Mouse (Mus musculus) heart, embryonic 10.5 days (tissue): Measurements from ENCODE around the gene Tbc1d5. TPM values are rescaled to one million over a fixed set of nuclear protein-coding genes. Genes with fewer than 3 reads are reported as not detected.

ENCODE experiments used
- DNase-seq: peaks from one replicate; pipeline ENCODE4 v3.0.0-alpha.2; 2017; ENCODE audit warnings: low spot score
- H3K27ac ChIP-seq: fragments of 300-500 bp; sonication (generic); 2 replicates; pipeline ENCODE4 v1.5.1; 2016; ENCODE audit warnings: mild to moderate bottlenecking
- H3K27me3 ChIP-seq: fragments of 300-500 bp; sonication (generic); 2 replicates; pipeline ENCODE4 v1.6.1; 2016; ENCODE audit warnings: mild to moderate bottlenecking; ENCODE audit not compliant: poor library complexity, insufficient read depth, severe bottlenecking
- H3K36me3 ChIP-seq: fragments of 300-500 bp; sonication (generic); 2 replicates; pipeline ENCODE4 v1.6.1; 2016; ENCODE audit warnings: mild to moderate bottlenecking, moderate library complexity
- H3K4me1 ChIP-seq: fragments of 300-500 bp; sonication (generic); 2 replicates; pipeline ENCODE4 v1.6.1; 2016; ENCODE audit warnings: mild to moderate bottlenecking
- H3K4me3 ChIP-seq: fragments of 300-500 bp; sonication (generic); 2 replicates; pipeline ENCODE4 v1.5.1; 2016; ENCODE audit warnings: mild to moderate bottlenecking, moderate library complexity
- H3K9me3 ChIP-seq: fragments of 300-500 bp; sonication (generic); 2 replicates; pipeline ENCODE4 v1.6.1; 2016; ENCODE audit warnings: mild to moderate bottlenecking, moderate library complexity
- WGBS: fragments of 180-500 bp; shearing (Covaris S2); methylation state at CpG from one replicate; pipeline ENCODE4 v1.1.7; 2016; 5-methylcytosine and 5-hydroxymethylcytosine counted together
- polyA plus RNA-seq: library from polyadenylated mRNA; unstranded; fragments of >200 nt; fragmentation: Nextera tagmentation; extraction: Ambion mirVana; gene quantifications from 2 replicates; pipeline ENCODE4 v1.2.1, GENCODE M21; 2016

Gene Tbc1d5
- polyA plus RNA-seq, 1 experiment from 2014 or later, result 11.0 TPM

DNA sequence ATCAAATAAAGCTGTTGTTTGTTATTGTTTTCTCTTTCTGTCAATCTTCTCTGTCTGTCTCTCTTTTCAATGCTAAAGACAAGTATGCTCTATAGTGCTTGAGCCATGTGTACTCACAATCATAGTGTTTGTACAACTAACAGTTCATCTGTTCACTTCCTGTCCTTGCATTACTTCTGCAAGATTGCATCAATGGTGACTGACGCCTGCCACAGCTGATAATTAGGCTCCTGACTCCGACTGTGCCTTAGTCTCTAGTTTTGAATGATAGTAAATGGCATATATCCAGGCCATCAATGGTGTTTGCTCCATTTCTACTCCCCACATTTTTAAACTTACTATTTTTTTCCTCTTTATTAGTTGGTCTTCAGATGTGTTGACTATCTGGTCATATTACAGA, 162.8 kb downstream of the Tbc1d5 start:
- no peaks in the 10 kb centered on the region for H3K36me3 ChIP-seq
- no peaks in the 10 kb centered on the region for H3K4me1 ChIP-seq
- H3K9me3 ChIP-seq, result no peaks in the 10 kb centered on the region
- no peak overlapping the region for H3K27ac ChIP-seq
- H3K4me3 ChIP-seq, result no peak overlapping the region
- 47% methylated on average over 2 of the region's 2 CpGs for WGBS
- no peak for DNase-seq
- H3K27me3 ChIP-seq, result no peaks in the 10 kb centered on the region

DNA sequence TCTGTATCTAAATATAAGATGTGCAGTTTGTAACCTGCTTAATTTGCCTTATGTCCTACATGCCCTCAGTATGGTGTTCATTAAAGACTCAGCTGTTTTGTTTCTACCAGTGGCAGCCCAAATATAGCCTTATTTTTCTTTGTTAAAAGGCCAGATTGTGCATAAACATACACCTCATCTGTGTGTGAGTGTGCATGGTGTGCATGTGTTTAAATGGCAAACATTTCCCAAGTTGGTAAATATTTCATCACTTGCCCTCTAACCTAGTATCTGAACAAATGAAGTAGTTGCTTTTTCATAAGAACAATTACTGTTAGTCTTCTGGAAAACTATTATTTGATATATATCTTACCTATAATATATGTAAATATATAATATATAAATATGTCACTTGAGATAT, 165.2 kb downstream of the Tbc1d5 start:
- Histone ChIP-seq H3K9me3 (no peaks in the 10 kb centered on the region), H3K4me3 (no peak overlapping the region), H3K36me3 (no peaks in the 10 kb centered on the region), H3K4me1 (no peaks in the 10 kb centered on the region), H3K27me3 (no peaks in the 10 kb centered on the region), H3K27ac (no peak overlapping the region)
- no peak for DNase-seq

DNA sequence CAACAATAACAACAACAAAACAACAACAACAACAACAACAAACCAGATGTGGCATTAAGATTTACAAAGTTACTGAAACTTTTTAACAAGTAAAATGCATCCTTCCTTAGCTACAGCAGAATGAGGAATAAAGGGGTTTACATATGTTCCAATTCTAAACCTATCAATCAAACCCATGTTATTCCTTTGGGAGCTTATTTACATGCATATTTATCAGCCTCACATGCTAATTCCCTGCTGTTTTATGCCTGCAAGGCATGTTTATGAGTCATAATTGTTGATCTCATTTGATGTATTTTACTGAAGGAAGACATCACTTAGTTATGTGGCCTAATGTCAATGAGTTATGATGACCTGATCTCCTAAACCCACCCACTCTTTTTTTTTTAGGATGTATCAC, 176.0 kb downstream of the Tbc1d5 start:
- no peak overlapping the region for H3K27ac ChIP-seq
- no peaks in the 10 kb centered on the region for H3K4me1 ChIP-seq
- H3K4me3 ChIP-seq, result no peak overlapping the region
- H3K27me3 ChIP-seq, result no peaks in the 10 kb centered on the region
- no peak for DNase-seq
- no peaks in the 10 kb centered on the region for H3K9me3 ChIP-seq
- H3K36me3 ChIP-seq, result no peaks in the 10 kb centered on the region

DNA sequence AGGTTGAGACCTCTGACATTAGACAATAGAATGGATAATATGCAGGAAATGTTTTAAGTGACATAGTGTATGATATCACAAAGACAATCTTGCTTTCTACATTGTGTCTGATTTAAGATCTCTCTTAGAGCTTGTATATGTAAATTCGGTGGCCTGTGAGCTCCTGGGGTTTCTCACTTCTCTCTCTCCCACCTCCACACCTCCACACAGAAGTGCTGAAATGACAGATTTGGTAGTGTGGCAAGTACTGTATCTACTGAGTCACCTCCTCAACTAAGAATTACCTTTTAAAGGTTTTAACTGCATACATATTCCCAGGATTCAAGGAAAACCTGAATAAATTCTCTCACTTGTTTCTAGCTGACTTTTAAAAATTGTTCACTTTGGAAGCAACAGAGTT, 180.9 kb downstream of the Tbc1d5 start:
- no peaks in the 10 kb centered on the region for H3K27me3 ChIP-seq
- no peaks in the 10 kb centered on the region for H3K4me1 ChIP-seq
- peaks cover 2% of the 10 kb centered on the region; the same call in 1 of the 2 replicates for H3K36me3 ChIP-seq
- no peak for DNase-seq
- H3K9me3 ChIP-seq, result no peaks in the 10 kb centered on the region
- WGBS, result 52% methylated on average over 1 of the region's 1 CpGs
- H3K27ac ChIP-seq, result no peak overlapping the region
- H3K4me3 ChIP-seq, result no peak overlapping the region

DNA sequence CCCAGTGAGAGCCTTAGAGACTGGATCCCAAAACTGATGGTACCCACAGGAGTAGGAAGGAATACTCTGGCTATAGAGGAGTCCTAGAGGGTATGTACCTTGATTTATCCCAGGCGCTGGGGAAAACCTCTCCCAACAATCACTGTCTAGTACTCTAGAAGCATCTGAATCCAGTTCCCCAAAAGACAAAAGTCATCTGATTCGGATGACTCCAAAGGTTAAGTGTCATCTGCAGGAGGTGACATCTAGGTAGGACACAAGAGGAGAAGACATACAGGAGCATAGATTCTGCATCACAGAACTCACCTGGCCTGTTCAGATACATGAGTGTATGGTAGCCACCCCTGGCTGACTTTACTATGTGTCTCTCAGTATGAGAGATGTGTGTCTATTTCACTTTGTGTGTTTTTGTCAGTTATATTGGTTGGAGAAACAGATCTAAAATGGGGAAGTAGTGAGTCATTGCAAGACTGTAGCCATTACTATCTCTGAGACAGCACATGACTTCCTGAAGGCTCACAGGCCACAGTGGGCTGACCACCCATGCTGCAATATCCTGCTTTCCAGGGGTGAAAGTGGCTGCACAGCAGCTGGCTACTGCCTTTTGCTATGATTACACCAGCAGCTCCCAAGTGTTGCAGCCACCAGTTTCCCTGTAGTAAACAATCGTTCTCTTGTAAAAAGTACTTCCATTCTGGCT, 185.7 kb downstream of the Tbc1d5 start:
- Histone ChIP-seq H3K4me3 (no peak overlapping the region), H3K27me3 (no peaks in the 10 kb centered on the region), H3K36me3 (peaks cover 4% of the 10 kb centered on the region), H3K4me1 (no peaks in the 10 kb centered on the region), H3K9me3 (no peaks in the 10 kb centered on the region), H3K27ac (no peak overlapping the region)
- WGBS, result 86% methylated on average over 3 of the region's 3 CpGs
- DNase-seq, result no peak

DNA sequence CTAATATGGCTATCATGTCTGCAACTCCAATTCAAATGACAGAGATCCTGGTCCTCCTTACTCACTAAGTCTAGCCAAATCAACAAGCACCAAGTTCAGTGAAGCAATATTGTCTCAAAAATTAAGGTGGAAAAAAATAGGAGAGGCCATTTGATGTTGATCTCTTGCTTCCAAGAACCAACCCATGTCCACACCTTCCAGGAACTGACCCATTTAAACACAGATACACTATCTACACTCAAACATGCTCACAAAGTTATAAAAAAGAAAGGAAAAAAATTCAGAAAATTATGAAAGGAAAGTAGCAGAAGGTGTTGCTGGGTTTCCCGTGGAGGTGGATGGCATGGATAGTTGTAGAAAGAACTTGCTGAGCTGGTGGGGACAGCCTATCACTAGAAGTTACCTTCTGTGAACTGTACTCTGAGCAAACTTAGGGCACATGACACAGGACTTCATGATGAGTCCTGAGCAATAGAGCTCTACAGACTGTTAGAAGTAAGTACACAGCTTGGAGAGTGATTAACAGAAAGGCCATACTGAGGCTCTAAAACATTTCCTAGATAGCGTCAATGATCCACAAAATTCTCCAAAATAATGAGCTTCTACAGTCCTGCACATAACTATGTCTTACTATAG, 188.3 kb downstream of the Tbc1d5 start:
- H3K4me1 ChIP-seq, result no peaks in the 10 kb centered on the region
- DNase-seq, result no peak
- H3K4me3 ChIP-seq, result no peak overlapping the region
- H3K27me3 ChIP-seq, result no peaks in the 10 kb centered on the region
- H3K36me3 ChIP-seq, result peaks cover 4% of the 10 kb centered on the region
- H3K9me3 ChIP-seq, result no peaks in the 10 kb centered on the region
- 93% methylated on average over 2 of the region's 2 CpGs for WGBS
- no peak overlapping the region for H3K27ac ChIP-seq

DNA sequence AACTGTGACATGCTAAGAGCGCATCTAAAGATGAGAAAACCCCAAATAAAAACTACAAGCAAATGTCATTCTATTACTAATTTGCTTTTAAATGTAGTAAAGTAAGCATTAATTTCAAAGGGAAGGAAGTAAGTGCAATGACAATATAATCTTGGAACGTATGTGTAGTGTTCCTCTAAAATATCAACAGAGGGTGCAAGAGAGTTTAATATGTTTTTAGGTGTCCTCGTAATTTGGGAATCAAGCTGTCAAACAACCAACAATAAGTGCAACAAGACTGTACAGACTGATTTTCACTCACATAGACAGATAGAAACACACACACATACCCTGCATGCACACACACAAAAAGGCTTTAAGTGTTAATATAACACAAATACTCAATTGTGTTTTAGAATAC, 191.2 kb downstream of the Tbc1d5 start:
- Histone ChIP-seq H3K9me3 (no peaks in the 10 kb centered on the region), H3K4me3 (no peak overlapping the region), H3K4me1 (no peaks in the 10 kb centered on the region), H3K36me3 (no peaks in the 10 kb centered on the region), H3K27ac (no peak overlapping the region), H3K27me3 (no peaks in the 10 kb centered on the region)
- 73% methylated on average over 3 of the region's 3 CpGs for WGBS
- DNase-seq, result no peak

DNA sequence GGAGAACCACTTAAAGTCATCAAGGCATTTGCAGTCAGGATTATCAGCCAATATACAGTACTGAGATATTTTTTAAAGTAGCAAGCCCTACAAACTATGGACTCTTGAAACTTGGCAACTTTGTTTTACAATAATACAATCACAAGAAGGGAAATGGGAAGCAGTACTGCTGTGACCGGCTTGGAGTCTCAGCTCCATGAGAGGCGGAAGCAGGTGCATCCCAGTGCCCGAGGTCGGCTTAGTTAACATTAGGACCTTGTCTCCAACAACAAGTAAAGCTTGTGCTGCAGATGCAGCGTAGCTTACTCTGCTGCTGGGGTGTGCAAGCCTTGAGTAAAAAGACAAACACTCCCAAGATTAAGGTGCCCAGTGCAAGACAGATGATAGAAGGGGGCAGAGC, 197.2 kb downstream of the Tbc1d5 start:
- Histone ChIP-seq H3K4me1 (0 out of 2 replicates have a peak, but pooled peaks cover 3% of the 10 kb centered on the region), H3K4me3 (no peak overlapping the region), H3K27me3 (no peaks in the 10 kb centered on the region), H3K27ac (no peak overlapping the region), H3K36me3 (no peaks in the 10 kb centered on the region), H3K9me3 (no peaks in the 10 kb centered on the region)
- no peak for DNase-seq
- 86% methylated on average over 5 of the region's 5 CpGs for WGBS

DNA sequence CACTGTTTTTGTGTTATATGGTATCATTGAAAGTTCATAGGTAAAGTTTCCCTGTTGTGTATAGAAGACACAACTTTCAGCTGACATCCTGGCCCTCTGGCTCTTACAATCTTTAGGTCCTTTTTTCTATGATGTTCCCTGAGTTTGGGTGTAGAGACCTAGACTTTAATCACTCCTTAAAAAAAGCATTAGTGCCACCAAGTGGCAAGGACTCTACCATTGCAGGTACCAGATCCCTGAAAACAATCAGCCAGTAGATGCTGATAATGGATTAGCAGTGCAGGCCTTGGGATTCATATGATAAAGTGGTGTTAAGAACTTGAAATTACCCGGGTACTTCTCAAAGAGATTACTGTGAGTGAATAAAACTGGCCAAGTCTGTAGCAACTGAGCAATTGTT, 207.0 kb downstream of the Tbc1d5 start:
- no peak overlapping the region for H3K27ac ChIP-seq

DNA sequence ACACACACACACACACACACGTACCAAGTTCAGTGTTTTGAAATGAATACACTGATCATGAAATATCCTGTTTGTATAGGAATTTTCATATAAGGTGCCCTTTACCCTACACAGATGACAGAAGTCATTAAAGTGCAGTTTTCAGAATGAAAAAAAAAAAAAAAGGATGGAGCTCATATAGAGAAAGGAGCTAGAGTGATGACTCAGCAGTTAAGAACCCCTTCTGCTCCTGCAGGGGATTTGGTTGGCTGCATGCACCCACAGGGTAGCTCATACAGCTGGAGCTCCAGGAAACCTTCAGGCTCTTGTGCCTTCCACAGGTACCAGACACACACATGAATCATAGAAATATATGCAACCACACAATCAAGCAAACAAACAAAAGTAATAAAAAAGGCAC, 213.0 kb downstream of the Tbc1d5 start:
- no peak for DNase-seq
- Histone ChIP-seq H3K4me3 (no peak overlapping the region), H3K27me3 (no peaks in the 10 kb centered on the region), H3K27ac (no peak overlapping the region), H3K4me1 (no peaks in the 10 kb centered on the region), H3K9me3 (no peaks in the 10 kb centered on the region), H3K36me3 (no peaks in the 10 kb centered on the region)
- WGBS, result 100% methylated on average over 1 of the region's 1 CpGs

More for the DNA sequence above, 207.0 kb downstream of the Tbc1d5 start:
- Histone ChIP-seq H3K4me3 (no peak overlapping the region), H3K27me3 (no peaks in the 10 kb centered on the region), H3K9me3 (no peaks in the 10 kb centered on the region), H3K36me3 (no peaks in the 10 kb centered on the region), H3K4me1 (no peaks in the 10 kb centered on the region)
- DNase-seq, result no peak
- WGBS, result 14% methylated on average over 1 of the region's 1 CpGs

DNA sequence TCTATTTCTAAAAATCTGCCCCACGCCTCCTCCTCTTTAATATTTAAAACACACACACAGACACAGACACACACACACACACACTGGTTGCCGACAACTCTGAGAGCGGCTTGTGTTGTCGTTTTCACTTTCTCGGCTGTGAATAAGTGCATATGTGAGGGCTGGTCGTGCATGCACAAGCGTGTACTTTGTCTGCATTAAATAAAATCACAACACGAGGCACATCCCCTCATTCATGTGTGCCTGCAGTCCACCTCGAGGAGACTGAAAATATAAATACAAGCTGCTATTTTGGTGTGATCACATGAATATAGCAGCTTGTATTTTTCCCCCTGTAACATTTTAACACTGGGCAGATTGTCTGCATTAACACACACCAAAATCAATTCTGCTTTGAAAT, 224.8 kb downstream of the Tbc1d5 start:
- H3K27ac ChIP-seq, result no peak overlapping the region
- no peaks in the 10 kb centered on the region for H3K27me3 ChIP-seq
- DNase-seq, result no peak
- H3K36me3 ChIP-seq, result peaks cover 6% of the 10 kb centered on the region
- 88% methylated on average over 9 of the region's 9 CpGs for WGBS
- H3K4me1 ChIP-seq, result no peaks in the 10 kb centered on the region
- H3K9me3 ChIP-seq, result no peaks in the 10 kb centered on the region
- H3K4me3 ChIP-seq, result no peak overlapping the region

DNA sequence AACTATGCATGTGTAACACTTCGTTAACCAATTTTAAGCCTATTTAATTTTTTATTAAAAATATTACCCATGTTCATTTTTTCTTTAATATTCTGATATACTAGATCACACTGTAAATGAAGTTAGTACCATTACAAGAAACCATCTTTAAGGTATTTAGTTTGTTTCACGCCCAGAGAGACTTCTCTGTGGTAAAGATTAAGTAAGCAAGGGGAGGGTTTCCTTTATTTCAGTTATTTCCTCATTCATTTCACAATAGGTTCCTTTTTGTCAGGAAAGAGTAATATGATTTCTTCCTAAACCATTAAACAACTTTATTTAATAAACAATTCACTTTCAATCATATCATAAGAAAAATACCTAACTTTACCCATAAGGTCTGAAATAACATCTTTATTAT, 256.8 kb downstream of the Tbc1d5 start:
- DNase-seq, result no peak
- H3K9me3 ChIP-seq, result no peaks in the 10 kb centered on the region
- H3K36me3 ChIP-seq, result no peaks in the 10 kb centered on the region
- no peaks in the 10 kb centered on the region for H3K4me1 ChIP-seq
- H3K27ac ChIP-seq, result no peak overlapping the region
- 85% methylated on average over 2 of the region's 2 CpGs for WGBS
- H3K27me3 ChIP-seq, result no peaks in the 10 kb centered on the region
- H3K4me3 ChIP-seq, result no peak overlapping the region

DNA sequence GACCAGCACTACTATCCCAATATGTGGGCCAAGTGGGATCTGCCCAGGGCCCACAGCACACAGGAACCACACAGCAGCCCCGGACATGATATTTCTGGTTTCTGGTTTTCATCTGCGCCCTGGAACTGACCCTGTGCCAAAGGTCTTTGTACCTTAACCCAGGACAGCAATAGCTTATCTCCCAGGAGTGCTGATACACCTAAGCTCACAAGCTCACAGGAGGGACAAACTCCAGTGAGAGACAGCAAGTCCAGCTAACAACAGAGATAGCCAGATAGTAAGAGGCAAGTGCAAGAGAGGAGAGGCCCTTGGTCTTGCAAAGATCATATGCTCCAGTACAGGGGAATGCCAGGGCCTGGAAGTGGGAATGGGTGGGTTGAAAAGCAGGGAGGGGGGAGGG, 263.9 kb downstream of the Tbc1d5 start:
- 87% methylated on average over 2 of the region's 2 CpGs for WGBS
- Histone ChIP-seq H3K9me3 (no peaks in the 10 kb centered on the region), H3K4me1 (no peaks in the 10 kb centered on the region), H3K27me3 (no peaks in the 10 kb centered on the region), H3K27ac (no peak overlapping the region), H3K36me3 (peaks cover 4% of the 10 kb centered on the region; the same call in 1 of the 2 replicates), H3K4me3 (no peak overlapping the region)
- no peak for DNase-seq
